Comparison of ENCODE assay signal across 25 mouse cellular contexts in the genomic region with DNA sequence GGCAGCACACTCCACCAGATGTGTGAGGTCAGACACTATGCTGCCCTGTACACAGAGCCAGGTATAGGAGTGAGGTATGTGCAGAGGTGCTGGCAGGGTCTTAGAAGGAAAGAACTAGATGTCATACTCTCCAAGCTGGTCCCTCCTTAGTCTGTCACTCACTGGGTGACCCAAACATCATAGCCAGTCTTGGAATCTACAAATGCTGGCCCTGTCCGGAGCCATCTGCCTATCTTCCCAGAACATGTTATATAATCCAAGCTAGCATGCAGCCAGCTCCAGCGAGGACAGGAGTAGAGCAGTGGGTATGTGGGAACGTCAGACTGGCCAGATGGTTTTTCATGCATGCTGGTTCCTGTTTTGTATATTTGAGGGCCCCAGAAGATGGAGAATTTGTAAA. TPM values are rescaled to one million over a fixed set of nuclear protein-coding genes. Genes with fewer than 3 reads are reported as not detected.
A peak's percentile ranks its signal among the peaks of the same experiment; 100 is the strongest.
DNase-seq lines count a peak whose midpoint lies in the region; ATAC-seq and TF ChIP-seq lines count a peak whose summit lies in the region.
"Had no signal": no experiment of that assay in that cellular context is flagged by ENCODE, and none has a peak within 500 bp of the region (broad histone marks: within the 10 kb centered on the region; RNA-seq: fewer than 3 reads in every experiment).

No protein-coding gene starts in this region.

- no peak for TF ChIP-seq CTCF in layer of hippocampus, adult 2 months (conservative IDR thresholded peaks at IDR 0.05)
- no peak for TF ChIP-seq CTCF in liver, postnatal 0 days (IDR thresholded peaks at IDR 0.05; ENCODE audit: low read depth)

- H3K4me2 ChIP-seq in liver, postnatal 0 days (ENCODE audit: low read depth, low read length): no peak overlapping the region
- H3K4me2 ChIP-seq: forebrain, embryonic 13.5 days; heart, embryonic 12.5 days; hindbrain, embryonic 15.5 days; liver, embryonic 13.5 days; lung, embryonic 14.5 days; neural tube, embryonic 12.5 days had no signal

- no peak overlapping the region for H3K4me3 ChIP-seq in layer of hippocampus, adult 2 months
- no peak overlapping the region for H3K4me3 ChIP-seq in liver, postnatal 0 days (ENCODE audit: low read depth, low read length)
- H3K4me3 ChIP-seq: forebrain, embryonic 13.5 days; heart, embryonic 12.5 days; hindbrain, embryonic 15.5 days; liver, embryonic 13.5 days; neural tube, embryonic 12.5 days had no signal

- H3K27ac ChIP-seq in layer of hippocampus, adult 2 months: peak overlapping the region; percentile 69
- H3K27ac ChIP-seq in liver, postnatal 0 days (ENCODE audit: low read depth): no peak overlapping the region
- H3K27ac ChIP-seq: forebrain, embryonic 13.5 days; hindbrain, embryonic 15.5 days; liver, embryonic 13.5 days; neural tube, embryonic 12.5 days had no signal

- H3K36me3 ChIP-seq in liver, postnatal 0 days (replicated peaks; ENCODE audit: insufficient read depth, low read length): no peaks in the 10 kb centered on the region
- H3K36me3 ChIP-seq: heart, embryonic 12.5 days; hindbrain, embryonic 15.5 days; liver, embryonic 13.5 days; neural tube, embryonic 12.5 days had no signal

- no peak overlapping the region for H3K9ac ChIP-seq in liver, postnatal 0 days (replicated peaks)
- H3K9ac ChIP-seq: forebrain, embryonic 13.5 days; heart, embryonic 12.5 days; hindbrain, embryonic 15.5 days; liver, embryonic 13.5 days; lung, embryonic 14.5 days; neural tube, embryonic 12.5 days had no signal

- no peak for TF ChIP-seq EP300 in liver, postnatal 0 days (IDR thresholded peaks at IDR 0.05; ENCODE audit: low read depth)

- H3K4me1 ChIP-seq in liver, postnatal 0 days (ENCODE audit: insufficient read depth): no peaks in the 10 kb centered on the region
- H3K4me1 ChIP-seq: forebrain, embryonic 13.5 days; heart, embryonic 12.5 days; hindbrain, embryonic 15.5 days; liver, embryonic 13.5 days; neural tube, embryonic 12.5 days had no signal

- 68% methylated on average over 3 of the region's 3 CpGs for WGBS in liver, postnatal 0 days (ENCODE audit: insufficient replicate concordance)

- no peak for DNase-seq in frontal cortex, postnatal 14 days (ENCODE audit: low spot score in 2 of 2)
- DNase-seq in layer of hippocampus, adult 2 months (ENCODE audit: low spot score in 2 of 2): peak in 1 of 2 experiments; percentile 24
- DNase-seq in layer of hippocampus, postnatal 25 days (ENCODE audit: extremely low spot score in 1 of 2, low spot score in 1 of 2): no peak
- peak; percentile 77 to 82 for DNase-seq in cerebellum, adult 18-20 months
- DNase-seq in cerebellum, postnatal 14 days: peak; percentile 52 to 71
- DNase-seq in neural tube, embryonic 10.5 days (ENCODE audit: extremely low spot score, low spot score): no peak
- DNase-seq in liver, postnatal 0 days: no peak
- DNase-seq: adrenal gland, postnatal 10 days; gastrocnemius, postnatal 14 days; heart, adult 18-20 months; heart, postnatal 14 days; kidney, postnatal 25 days; liver, embryonic 13.5 days; lung, embryonic 14.5 days; lung, postnatal 4 days; midbrain, embryonic 14.5 days; retina, postnatal 1 day; thymus, postnatal 14 days had no signal

- no peaks in the 10 kb centered on the region for H3K27me3 ChIP-seq in liver, postnatal 0 days (ENCODE audit: insufficient read depth, low read length)
- H3K27me3 ChIP-seq: forebrain, embryonic 13.5 days; heart, embryonic 12.5 days; hindbrain, embryonic 15.5 days; liver, embryonic 13.5 days; neural tube, embryonic 12.5 days had no signal

- ATAC-seq in frontal cortex, adult (ENCODE audit: low TSS enrichment): peak; percentile 76
- no peak for ATAC-seq in liver, postnatal 0 days
- ATAC-seq: forebrain, embryonic 13.5 days; intestine, embryonic 16.5 days had no signal

- no peaks in the 10 kb centered on the region for H3K9me3 ChIP-seq in liver, postnatal 0 days (ENCODE audit: low read length)
- H3K9me3 ChIP-seq: forebrain, embryonic 13.5 days; heart, embryonic 12.5 days; hindbrain, embryonic 15.5 days; liver, embryonic 13.5 days; neural tube, embryonic 12.5 days had no signal

RNA-seq across cellular contexts. Expression of a gene that starts 23.7 kb away (rescaled TPM):
- total RNA-seq in layer of hippocampus, adult 2 months (2021): 10 to 100 TPM; 71.3 to 72.5 TPM
- total RNA-seq in layer of hippocampus, postnatal 25 days (2021): 10 to 100 TPM; 68.3 to 74.7 TPM
- polyA plus RNA-seq in liver, postnatal 0 days (2015; fragmentation: Nextera tagmentation; extraction: Ambion mirVana): 0.02 TPM in 1 of 2 replicates, not detected in the other
- total RNA-seq: heart, adult 18-20 months; heart, postnatal 14 days; megakaryocyte-erythroid progenitor cell, adult 5-6 weeks had no signal
- polyA plus RNA-seq: liver, embryonic 13.5 days had no signal

Comparison
In these comparisons a context has a peak if more than half of its experiments do, and no peak if none do; other contexts are left out.
1. DNase-seq: peak in cerebellum, adult 18-20 months (2 of 2) and cerebellum, postnatal 14 days (2 of 2); none in frontal cortex, postnatal 14 days (0 of 2), layer of hippocampus, postnatal 25 days (0 of 2), neural tube, embryonic 10.5 days (single experiment) and liver, postnatal 0 days (single experiment).